Comparison of ENCODE assay signal across 8 mouse cellular contexts in the genomic region with DNA sequence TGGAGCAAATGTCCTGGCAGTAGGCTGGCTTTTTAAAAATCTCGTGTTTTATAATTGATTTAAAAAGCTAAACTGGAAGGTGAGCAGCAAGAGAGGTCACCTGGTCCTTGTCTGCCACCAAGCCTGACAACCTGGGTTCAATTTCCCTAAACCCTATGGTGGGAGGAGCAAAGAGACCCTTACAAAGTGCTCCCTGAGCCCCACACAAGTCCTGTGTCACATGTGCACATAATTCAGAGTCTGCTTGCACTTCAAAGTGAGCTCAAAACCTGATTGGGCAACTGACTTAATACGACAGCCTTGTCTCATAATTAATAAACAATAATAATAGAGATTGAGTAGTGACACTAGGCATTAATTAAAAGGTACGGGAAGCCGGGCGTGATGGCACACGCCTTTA. TPM values are rescaled to one million over a fixed set of nuclear protein-coding genes. Genes with fewer than 3 reads are reported as not detected.
DNase-seq lines count a peak whose midpoint lies in the region; ATAC-seq lines count a peak whose summit lies in the region.

No protein-coding gene starts in this region.

- H3K4me3 ChIP-seq in heart, embryonic 14.5 days (ENCODE audit: control insufficient read depth in 1 of 2, insufficient read depth in 1 of 2, low read depth in 1 of 2, low read length in 2 of 2), result peak overlapping the region in 1 of 2 experiments; percentile 77; a peak in 2 of 4 replicates
- peak overlapping the region; percentile 98 for H3K4me3 ChIP-seq in embryonic facial prominence, embryonic 10.5 days
- H3K4me3 ChIP-seq in hindbrain, embryonic 12.5 days, result peak overlapping the region; percentile 97
- peak overlapping the region; percentile 20; the same call in 1 of the 2 replicates for H3K4me3 ChIP-seq in macrophage (ENCODE audit: inconsistent target)

- H3K9me3 ChIP-seq in heart, embryonic 14.5 days (ENCODE audit: control insufficient read depth, low read length), result no peaks in the 10 kb centered on the region
- no peaks in the 10 kb centered on the region for H3K9me3 ChIP-seq in embryonic facial prominence, embryonic 10.5 days
- no peaks in the 10 kb centered on the region for H3K9me3 ChIP-seq in hindbrain, embryonic 12.5 days (replicated peaks)

- no peaks in the 10 kb centered on the region for H3K27me3 ChIP-seq in heart, embryonic 14.5 days (ENCODE audit: control insufficient read depth, insufficient read depth, low read length)
- H3K27me3 ChIP-seq in embryonic facial prominence, embryonic 10.5 days (replicated peaks; ENCODE audit: low read depth, poor library complexity, severe bottlenecking), result no peaks in the 10 kb centered on the region
- H3K27me3 ChIP-seq in hindbrain, embryonic 12.5 days, result no peaks in the 10 kb centered on the region

- WGBS in heart, embryonic 14.5 days, result 83% methylated on average over 6 of the region's 6 CpGs
- WGBS in embryonic facial prominence, embryonic 10.5 days, result 86% methylated on average over 6 of the region's 6 CpGs
- 80% methylated on average over 6 of the region's 6 CpGs for WGBS in hindbrain, embryonic 12.5 days
- WGBS in macrophage (ENCODE audit: missing documents), result 17% methylated on average over 1 of the region's 6 CpGs

- H3K36me3 ChIP-seq in heart, embryonic 14.5 days (ENCODE audit: control insufficient read depth, insufficient read depth, low read length), result peaks cover 11% of the 10 kb centered on the region; the same call in 1 of the 2 replicates
- peaks cover 32% of the 10 kb centered on the region for H3K36me3 ChIP-seq in embryonic facial prominence, embryonic 10.5 days (replicated peaks)
- H3K36me3 ChIP-seq in hindbrain, embryonic 12.5 days, result peaks cover 18% of the 10 kb centered on the region
- no peaks in the 10 kb centered on the region for H3K36me3 ChIP-seq in macrophage (ENCODE audit: inconsistent target)

- no peak for DNase-seq in heart, adult 18-20 months
- no peak for DNase-seq in embryonic facial prominence, embryonic 10.5 days (ENCODE audit: low spot score)
- DNase-seq in urinary bladder, postnatal 10 days (ENCODE audit: low spot score), result no peak
- DNase-seq in adrenal gland, adult 2 months, result no peak

- H3K27ac ChIP-seq in heart, embryonic 14.5 days (replicated peaks in 1 of 2; ENCODE audit: control insufficient read depth in 1 of 2, insufficient read depth in 1 of 2, low read depth in 2 of 2, low read length in 2 of 2), result peak overlapping the region; percentile 83 to 100
- H3K27ac ChIP-seq in embryonic facial prominence, embryonic 10.5 days (replicated peaks), result peak overlapping the region; percentile 100
- H3K27ac ChIP-seq in hindbrain, embryonic 12.5 days, result peak overlapping the region; percentile 100
- H3K27ac ChIP-seq in macrophage, result no peak overlapping the region; the same call in 1 of the 2 replicates

- peaks cover 32% of the 10 kb centered on the region for H3K79me2 ChIP-seq in macrophage (ENCODE audit: inconsistent target)

- peak overlapping the region; percentile 97 for H3K9ac ChIP-seq in heart, embryonic 14.5 days (ENCODE audit: low read length)
- peak overlapping the region; percentile 36; the same call in 1 of the 2 replicates for H3K9ac ChIP-seq in hindbrain, embryonic 12.5 days

- no peak for ATAC-seq in heart, embryonic 14.5 days (ENCODE audit: insufficient number of reproducible peaks, insufficient read depth, low FRiP score, low read depth)
- ATAC-seq in hindbrain, embryonic 12.5 days (ENCODE audit: low FRiP score), result no peak
- no peak for ATAC-seq in activated CD4-positive, CD25-positive, alpha-beta regulatory T cell, adult 4 months

- peaks cover 31 to 52% of the 10 kb centered on the region in 2 experiments for H3K4me1 ChIP-seq in heart, embryonic 14.5 days (ENCODE audit: control insufficient read depth in 2 of 2, insufficient read depth in 2 of 2, low read length in 2 of 2)
- H3K4me1 ChIP-seq in embryonic facial prominence, embryonic 10.5 days, result peaks cover 50% of the 10 kb centered on the region
- H3K4me1 ChIP-seq in hindbrain, embryonic 12.5 days, result peaks cover 41% of the 10 kb centered on the region

- peak overlapping the region; percentile 92 for H3K4me2 ChIP-seq in heart, embryonic 14.5 days (ENCODE audit: low read length)
- H3K4me2 ChIP-seq in hindbrain, embryonic 12.5 days (replicated peaks), result peak overlapping the region; percentile 98

RNA-seq across cellular contexts. Expression of a gene that starts 1.0 kb away (rescaled TPM):
- polyA plus RNA-seq in heart, embryonic 14.5 days (2014; fragmentation: Nextera tagmentation; extraction: Ambion mirVana), result 279 and 310 TPM in 2 replicates
- total RNA-seq in heart, adult 18-20 months (2021), result 100 to 1,000 TPM; 173 to 184 TPM
- 514 and 525 TPM in 2 replicates for polyA plus RNA-seq in embryonic facial prominence, embryonic 10.5 days (2016; fragmentation: Nextera tagmentation; extraction: Ambion mirVana)
- polyA plus RNA-seq in hindbrain, embryonic 12.5 days (2016; fragmentation: Nextera tagmentation; extraction: Ambion mirVana), result 606 and 662 TPM in 2 replicates
- 100 to 1,000 TPM in 3 of 26 experiments, 10 to 100 TPM in 23; 23.8 to 108 (median 56.0) TPM for total RNA-seq in macrophage (2018; cell fraction: chromatin; rRNA removed)
- total RNA-seq in macrophage (2018; cell fraction: cytosol; rRNA removed), result 10 to 100 TPM; 32.2 to 75.3 (median 46.0) TPM
- 10 to 100 TPM; 17.0 to 77.8 (median 39.3) TPM for total RNA-seq in macrophage (2018; cell fraction: nucleus; rRNA removed)
- polyA plus RNA-seq in macrophage (2018), result 38.5 to 61.7 TPM (median 49.4 TPM) in 3 replicates
- total RNA-seq in adrenal gland, adult 2 months (2021), result 100 to 1,000 TPM; 227 TPM
- polyA plus RNA-seq in adrenal gland, adult 2 months (2012; rRNA removed), result 492 and 493 TPM in 2 replicates
- polyA plus RNA-seq in activated CD4-positive, CD25-positive, alpha-beta regulatory T cell, adult 4 months (2017; shearing (Covaris generic)), result 1 to 10 TPM; 1.3 to 2.3 TPM

RNA-seq across cellular contexts. Expression of a gene that starts 13.7 kb away (rescaled TPM):
- 19.4 and 22.7 TPM in 2 replicates for polyA plus RNA-seq in heart, embryonic 14.5 days (2014; fragmentation: Nextera tagmentation; extraction: Ambion mirVana)
- 10 to 100 TPM; 16.5 to 19.4 TPM for total RNA-seq in heart, adult 18-20 months (2021)
- 34.4 and 36.3 TPM in 2 replicates for polyA plus RNA-seq in embryonic facial prominence, embryonic 10.5 days (2016; fragmentation: Nextera tagmentation; extraction: Ambion mirVana)
- polyA plus RNA-seq in hindbrain, embryonic 12.5 days (2016; fragmentation: Nextera tagmentation; extraction: Ambion mirVana), result 34.7 and 35.1 TPM in 2 replicates
- total RNA-seq in macrophage (2018; cell fraction: chromatin; rRNA removed), result 100 to 1,000 TPM in 7 of 26 experiments, 10 to 100 TPM in 19; 17.5 to 135 (median 74.6) TPM
- total RNA-seq in macrophage (2018; cell fraction: cytosol; rRNA removed), result 10 to 100 TPM; 23.3 to 51.5 (median 35.4) TPM
- total RNA-seq in macrophage (2018; cell fraction: nucleus; rRNA removed), result 10 to 100 TPM; 17.9 to 77.5 (median 35.3) TPM
- polyA plus RNA-seq in macrophage (2018), result 17.4 to 42.4 TPM (median 36.1 TPM) in 3 replicates
- total RNA-seq in adrenal gland, adult 2 months (2021), result 10 to 100 TPM; 36.3 to 42.8 TPM
- polyA plus RNA-seq in adrenal gland, adult 2 months (2012; rRNA removed), result 79.5 and 90.0 TPM in 2 replicates
- 10 to 100 TPM; 41.4 to 48.8 TPM for polyA plus RNA-seq in activated CD4-positive, CD25-positive, alpha-beta regulatory T cell, adult 4 months (2017; shearing (Covaris generic))

RNA-seq across cellular contexts. Expression of a gene that starts 21.7 kb away (rescaled TPM):
- 44.5 and 53.5 TPM in 2 replicates for polyA plus RNA-seq in heart, embryonic 14.5 days (2014; fragmentation: Nextera tagmentation; extraction: Ambion mirVana)
- 10 to 100 TPM; 36.7 to 57.6 TPM for total RNA-seq in heart, adult 18-20 months (2021)
- 77.2 and 82.7 TPM in 2 replicates for polyA plus RNA-seq in embryonic facial prominence, embryonic 10.5 days (2016; fragmentation: Nextera tagmentation; extraction: Ambion mirVana)
- polyA plus RNA-seq in hindbrain, embryonic 12.5 days (2016; fragmentation: Nextera tagmentation; extraction: Ambion mirVana), result 103 and 110 TPM in 2 replicates
- total RNA-seq in macrophage (2018; cell fraction: chromatin; rRNA removed), result 100 to 1,000 TPM in 12 of 26 experiments, 10 to 100 TPM in 14; 32.8 to 197 (median 94.9) TPM
- total RNA-seq in macrophage (2018; cell fraction: cytosol; rRNA removed), result 10 to 100 TPM; 17.1 to 50.9 (median 28.5) TPM
- total RNA-seq in macrophage (2018; cell fraction: nucleus; rRNA removed), result 100 to 1,000 TPM in 1 of 26 experiments, 10 to 100 TPM in 25; 29.7 to 111 (median 46.6) TPM
- 25.6 to 51.8 TPM (median 28.3 TPM) in 3 replicates for polyA plus RNA-seq in macrophage (2018)
- 10 to 100 TPM; 51.0 to 72.6 TPM for total RNA-seq in adrenal gland, adult 2 months (2021)
- 180 and 223 TPM in 2 replicates for polyA plus RNA-seq in adrenal gland, adult 2 months (2012; rRNA removed)
- 10 to 100 TPM; 41.0 to 63.7 TPM for polyA plus RNA-seq in activated CD4-positive, CD25-positive, alpha-beta regulatory T cell, adult 4 months (2017; shearing (Covaris generic))

RNA-seq across cellular contexts. Expression of a gene that starts 21.8 kb away (rescaled TPM):
- polyA plus RNA-seq in heart, embryonic 14.5 days (2014; fragmentation: Nextera tagmentation; extraction: Ambion mirVana), result 33.4 and 61.6 TPM in 2 replicates
- 10 to 100 TPM; 65.1 to 67.1 TPM for total RNA-seq in heart, adult 18-20 months (2021)
- polyA plus RNA-seq in embryonic facial prominence, embryonic 10.5 days (2016; fragmentation: Nextera tagmentation; extraction: Ambion mirVana), result 92.2 and 95.4 TPM in 2 replicates
- 99.3 and 101 TPM in 2 replicates for polyA plus RNA-seq in hindbrain, embryonic 12.5 days (2016; fragmentation: Nextera tagmentation; extraction: Ambion mirVana)
- 10 to 100 TPM; 10.1 to 70.6 (median 25.0) TPM for total RNA-seq in macrophage (2018; cell fraction: chromatin; rRNA removed)
- total RNA-seq in macrophage (2018; cell fraction: cytosol; rRNA removed), result 10 to 100 TPM; 22.9 to 69.0 (median 54.8) TPM
- 10 to 100 TPM; 13.3 to 58.4 (median 33.6) TPM for total RNA-seq in macrophage (2018; cell fraction: nucleus; rRNA removed)
- polyA plus RNA-seq in macrophage (2018), result 33.4 to 56.3 TPM (median 49.1 TPM) in 3 replicates
- 100 to 1,000 TPM; 117 TPM for total RNA-seq in adrenal gland, adult 2 months (2021)
- 650 and 890 TPM in 2 replicates for polyA plus RNA-seq in adrenal gland, adult 2 months (2012; rRNA removed)
- 1 to 10 TPM; 3.0 to 4.7 TPM for polyA plus RNA-seq in activated CD4-positive, CD25-positive, alpha-beta regulatory T cell, adult 4 months (2017; shearing (Covaris generic))

RNA-seq across cellular contexts. Expression of a gene that starts 21.9 kb away (rescaled TPM):
- polyA plus RNA-seq in heart, embryonic 14.5 days (2014; fragmentation: Nextera tagmentation; extraction: Ambion mirVana), result 52.6 and 59.5 TPM in 2 replicates
- 10 to 100 TPM; 75.9 to 79.8 TPM for total RNA-seq in heart, adult 18-20 months (2021)
- polyA plus RNA-seq in embryonic facial prominence, embryonic 10.5 days (2016; fragmentation: Nextera tagmentation; extraction: Ambion mirVana), result 135 and 146 TPM in 2 replicates
- polyA plus RNA-seq in hindbrain, embryonic 12.5 days (2016; fragmentation: Nextera tagmentation; extraction: Ambion mirVana), result 153 and 155 TPM in 2 replicates
- 10 to 100 TPM in 25 of 26 experiments, 1 to 10 TPM in 1; 9.2 to 86.8 (median 38.6) TPM for total RNA-seq in macrophage (2018; cell fraction: chromatin; rRNA removed)
- 10 to 100 TPM; 16.5 to 36.7 (median 27.2) TPM for total RNA-seq in macrophage (2018; cell fraction: cytosol; rRNA removed)
- 10 to 100 TPM in 25 of 26 experiments, 1 to 10 TPM in 1; 8.1 to 48.6 (median 20.6) TPM for total RNA-seq in macrophage (2018; cell fraction: nucleus; rRNA removed)
- polyA plus RNA-seq in macrophage (2018), result 24.5 to 28.2 TPM (median 26.1 TPM) in 3 replicates
- 100 to 1,000 TPM in 1 of 2 experiments, 10 to 100 TPM in 1; 80.8 to 105 TPM for total RNA-seq in adrenal gland, adult 2 months (2021)
- polyA plus RNA-seq in adrenal gland, adult 2 months (2012; rRNA removed), result 635 and 723 TPM in 2 replicates
- polyA plus RNA-seq in activated CD4-positive, CD25-positive, alpha-beta regulatory T cell, adult 4 months (2017; shearing (Covaris generic)), result 10 to 100 TPM; 12.2 to 20.1 TPM

Comparison
In these comparisons a context has a peak if more than half of its experiments do, and no peak if none do; other contexts are left out.
1. RNA of a gene that starts 1.0 kb away (polyA plus RNA-seq): 606 to 662 TPM in hindbrain, embryonic 12.5 days, 514 to 525 TPM in embryonic facial prominence, embryonic 10.5 days, 492 to 493 TPM in adrenal gland, adult 2 months, 279 to 310 TPM in heart, embryonic 14.5 days and 38.5 to 61.7 TPM in macrophage; 1.3 to 2.3 TPM in activated CD4-positive, CD25-positive, alpha-beta regulatory T cell, adult 4 months; every median in the first group is over 10 times any median in the second.